Comparison of ENCODE assay signal across 17 mouse cellular contexts in the genomic region with DNA sequence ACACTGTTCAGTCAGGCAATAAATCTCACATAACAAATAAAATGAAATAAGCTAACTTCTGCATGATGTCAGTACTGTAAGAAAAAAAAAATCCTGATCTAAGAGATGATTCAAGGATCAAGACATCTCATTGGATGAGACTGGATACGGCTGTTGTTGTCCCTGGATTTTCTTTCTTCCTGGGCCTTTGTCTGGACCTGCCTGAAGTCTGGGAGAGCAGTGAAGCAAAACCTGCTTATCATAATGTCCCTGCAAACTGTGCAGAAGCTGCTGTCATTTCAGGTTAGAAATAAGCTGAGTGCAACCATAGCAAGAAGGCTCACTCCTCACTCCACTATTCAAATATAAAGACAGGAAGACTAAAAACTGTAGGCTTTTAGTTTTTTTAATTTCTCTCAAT.
"Had no signal": no experiment of that assay in that cellular context is flagged by ENCODE, and none has a peak within 500 bp of the region (broad histone marks: within the 10 kb centered on the region; RNA-seq: fewer than 3 reads in every experiment).

No protein-coding gene starts in this region.

- H3K36me3 ChIP-seq: midbrain, embryonic 10.5 days; neural tube, embryonic 13.5 days; neural tube, embryonic 15.5 days had no signal

- H3K9me3 ChIP-seq: midbrain, embryonic 10.5 days; neural tube, embryonic 13.5 days; neural tube, embryonic 15.5 days had no signal

- H3K4me2 ChIP-seq: lung, embryonic 14.5 days; neural tube, embryonic 13.5 days; neural tube, embryonic 15.5 days had no signal

- H3K9ac ChIP-seq: liver, embryonic 14.5 days; lung, embryonic 14.5 days; neural tube, embryonic 13.5 days; neural tube, embryonic 15.5 days had no signal

- H3K27me3 ChIP-seq: neural tube, embryonic 13.5 days; neural tube, embryonic 15.5 days had no signal

- H3K27ac ChIP-seq: liver, embryonic 14.5 days; midbrain, embryonic 10.5 days; neural tube, embryonic 13.5 days; neural tube, embryonic 15.5 days had no signal

- H3K4me3 ChIP-seq: midbrain, embryonic 10.5 days; myocyte; neural tube, embryonic 13.5 days; neural tube, embryonic 15.5 days had no signal

- DNase-seq: lung, adult 18-20 months; lung, embryonic 14.5 days; lung, postnatal 10 days; lung, postnatal 4 days; retina, postnatal 1 day; right cerebral cortex, adult 18-20 months; right cerebral cortex, postnatal 25 days; right cerebral cortex, postnatal 4 days; spleen, adult 18-20 months; thymus, adult 18-20 months; thymus, postnatal 14 days; thymus, postnatal 36 days had no signal

- H3K4me1 ChIP-seq: midbrain, embryonic 10.5 days; neural tube, embryonic 13.5 days; neural tube, embryonic 15.5 days had no signal
